Mouse (Mus musculus) cortical plate, adult 2 months (tissue): ENCODE data around the gene Tmem94. TPM values are rescaled to one million over a fixed set of nuclear protein-coding genes. Genes with fewer than 3 reads are reported as not detected.
A peak's percentile ranks its signal among the peaks of the same experiment; 100 is the strongest.

Experiments used
- H3K27ac ChIP-seq: fragments of 200-500 bp; 2 replicates; pipeline ENCODE4 v1.5.1; 2012; ENCODE audit warnings: low read length, control low read depth, inconsistent platforms; ENCODE audit not compliant: insufficient read depth
- H3K4me1 ChIP-seq: fragments of 200-500 bp; 2 replicates; pipeline ENCODE4 v1.6.1; 2011; ENCODE audit warnings: low read length; ENCODE audit not compliant: control insufficient read depth, insufficient read depth
- H3K4me3 ChIP-seq: fragments of 200-500 bp; 2 replicates; pipeline ENCODE4 v1.5.1; 2011; ENCODE audit warnings: mild to moderate bottlenecking, low read length, control low read depth; ENCODE audit not compliant: insufficient read depth
- CTCF ChIP-seq: fragments of 200-500 bp; IDR thresholded peaks from 2 replicates; pipeline ENCODE4 v1.5.1; 2011; ENCODE audit warnings: mild to moderate bottlenecking, control low read depth, low read length; ENCODE audit not compliant: insufficient read depth; ENCODE audit errors: extremely low read depth
- POLR2A ChIP-seq: fragments of 200-500 bp; IDR thresholded peaks from 2 replicates; pipeline ENCODE4 v1.6.1; 2011; ENCODE audit warnings: mild to moderate bottlenecking, low read length, control low read depth; ENCODE audit not compliant: insufficient read depth; ENCODE audit errors: extremely low read depth
- polyA plus RNA-seq: library from polyadenylated mRNA; depleted of rRNA; stranded (reverse); fragments of >200 nt; gene quantifications from 2 replicates; pipeline ENCODE4 v1.2.3, GENCODE M21; 2012; rRNA removed

The Tmem94 gene
- 44.8 and 45.7 TPM in 2 replicates for polyA plus RNA-seq

GRCm38 (mm10) chr11:115765103-115765606, at the start of gene Tmem94:
TSS of gene Tmem94 (plus strand) at chr11:115765433.
- Histone ChIP-seq H3K4me1 (peaks cover 3% of the 10 kb centered on the region; the same call in 1 of the 2 replicates), H3K4me3 (peak within 1 kb of the TSS; percentile 70), H3K27ac (peak within 1 kb of the TSS; percentile 63)
- 0 out of 2 replicates have a peak, but pooled peaks have one; percentile 61 for TF ChIP-seq POLR2A
- no peak for TF ChIP-seq CTCF

GRCm38 (mm10) chr11:115716410-115717338, 48.6 kb upstream of the Tmem94 start:
- no peaks in the 10 kb centered on the region for H3K4me1 ChIP-seq

GRCm38 (mm10) chr11:115717660-115718390, 47.4 kb upstream of the Tmem94 start:
- Histone ChIP-seq H3K4me1 (no peaks in the 10 kb centered on the region), H3K4me3 (no peak overlapping the region), H3K27ac (no peak overlapping the region)
- TF ChIP-seq CTCF, result 0 out of 2 replicates have a peak, but pooled peaks have one; percentile 8
- no peak for TF ChIP-seq POLR2A

More at GRCm38 (mm10) chr11:115716410-115717338, 48.6 kb upstream of the Tmem94 start:
- Histone ChIP-seq H3K4me3 (no peak overlapping the region), H3K27ac (no peak overlapping the region)
- TF ChIP-seq CTCF (no peak), POLR2A (no peak)

- no peak overlapping the region for H3K4me3 ChIP-seq
- no peaks in the 10 kb centered on the region for H3K4me1 ChIP-seq
- H3K27ac ChIP-seq, result no peak overlapping the region
- peak; percentile 99 for TF ChIP-seq CTCF
- TF ChIP-seq POLR2A, result no peak
Measured at GRCm38 (mm10) chr11:115722638-115723037, 42.6 kb upstream of the Tmem94 start.

GRCm38 (mm10) chr11:115723231-115723630, 42.0 kb upstream of the Tmem94 start:
- H3K27ac ChIP-seq, result no peak overlapping the region
- no peak for TF ChIP-seq CTCF
- no peak for TF ChIP-seq POLR2A
- H3K4me1 ChIP-seq, result no peaks in the 10 kb centered on the region
- no peak overlapping the region for H3K4me3 ChIP-seq

- TF ChIP-seq CTCF (no peak), POLR2A (no peak)
- Histone ChIP-seq H3K4me3 (no peak overlapping the region), H3K27ac (no peak overlapping the region), H3K4me1 (0 out of 2 replicates have a peak, but pooled peaks cover 1% of the 10 kb centered on the region)
Measured at GRCm38 (mm10) chr11:115734041-115734686, 31.1 kb upstream of the Tmem94 start.

- no peak for TF ChIP-seq POLR2A
- TF ChIP-seq CTCF, result no peak
- H3K4me3 ChIP-seq, result no peak overlapping the region
- 0 out of 2 replicates have a peak, but pooled peaks cover 1% of the 10 kb centered on the region for H3K4me1 ChIP-seq
- no peak overlapping the region for H3K27ac ChIP-seq
Measured at GRCm38 (mm10) chr11:115737608-115738208, 27.5 kb upstream of the Tmem94 start.

GRCm38 (mm10) chr11:115738275-115738885, 26.9 kb upstream of the Tmem94 start:
- Histone ChIP-seq H3K27ac (no peak overlapping the region), H3K4me1 (0 out of 2 replicates have a peak, but pooled peaks cover 1% of the 10 kb centered on the region), H3K4me3 (no peak overlapping the region)
- TF ChIP-seq POLR2A, result no peak
- no peak for TF ChIP-seq CTCF

- Histone ChIP-seq H3K27ac (no peak overlapping the region), H3K4me1 (no peaks in the 10 kb centered on the region), H3K4me3 (no peak overlapping the region)
- TF ChIP-seq POLR2A, result no peak
- no peak for TF ChIP-seq CTCF
Measured at GRCm38 (mm10) chr11:115741070-115741469, 24.2 kb upstream of the Tmem94 start.
